Mouse (Mus musculus) cerebellum, adult 2 months (tissue): Measurements from ENCODE around the gene Med23.

Experiments
- CTCF ChIP-seq: fragments of 200-500 bp; IDR thresholded peaks from 2 replicates; pipeline ENCODE4 v1.5.1; 2011; ENCODE audit warnings: low read depth, mild to moderate bottlenecking, control low read depth, low read length, moderate library complexity, borderline replicate concordance; ENCODE audit not compliant: insufficient read depth
- POLR2A ChIP-seq: fragments of 200-500 bp; IDR thresholded peaks from 2 replicates; pipeline ENCODE4 v1.6.1; 2011; ENCODE audit warnings: low read length, control low read depth, borderline replicate concordance; ENCODE audit not compliant: insufficient read depth

GRCm38 (mm10) chr10:24826130-24826529 lies 43.7 kb upstream of the Med23 start:
- TF ChIP-seq POLR2A (no peak), CTCF (no peak)
